8 mouse cellular contexts compared by ENCODE assay signal in genomic region chr15:79604990-79605665, GRCm38 (mm10). TPM values are rescaled to one million over a fixed set of nuclear protein-coding genes. Genes with fewer than 3 reads are reported as not detected.
DNase-seq lines count a peak whose midpoint lies in the region; ATAC-seq and TF ChIP-seq lines count a peak whose summit lies in the region.

Gene Dmc1, minus strand, starts transcription at chr15:79605109.

- 0 out of 2 replicates have a peak, but pooled peaks cover 7% of the 10 kb centered on the region for H3K27me3 ChIP-seq in limb, embryonic 15.5 days
- H3K27me3 ChIP-seq in midbrain, embryonic 15.5 days (replicated peaks): peaks cover 5% of the 10 kb centered on the region
- H3K27me3 ChIP-seq in thymus, adult 2 months (ENCODE audit: control insufficient read depth, insufficient read depth, low read length): no peaks in the 10 kb centered on the region; the same call in 1 of the 2 replicates

- no peak for TF ChIP-seq POLR2A in thymus, adult 2 months (IDR thresholded peaks at IDR 0.05; ENCODE audit: control insufficient read depth, extremely low read depth, insufficient read depth, low read length, poor library complexity)

- H3K4me2 ChIP-seq in limb, embryonic 15.5 days: peak within 1 kb of the TSS; percentile 49
- H3K4me2 ChIP-seq in midbrain, embryonic 15.5 days: peak within 1 kb of the TSS; percentile 43

- H3K4me1 ChIP-seq in limb, embryonic 15.5 days: peaks cover 11% of the 10 kb centered on the region; the same call in 1 of the 2 replicates
- 0 out of 2 replicates have a peak, but pooled peaks cover 6% of the 10 kb centered on the region for H3K4me1 ChIP-seq in midbrain, embryonic 15.5 days
- H3K4me1 ChIP-seq in thymus, adult 2 months (replicated peaks; ENCODE audit: control insufficient read depth, insufficient read depth, low read length): peaks cover 11% of the 10 kb centered on the region

- WGBS in limb, embryonic 15.5 days: 9% methylated on average over 37 of the region's 37 CpGs
- WGBS in midbrain, embryonic 15.5 days: 12% methylated on average over 37 of the region's 37 CpGs
- WGBS in thymus, adult 2 months: 20% methylated on average over 37 of the region's 37 CpGs

- no peak for TF ChIP-seq CTCF in thymus, adult 2 months (IDR thresholded peaks at IDR 0.05; ENCODE audit: borderline replicate concordance, control insufficient read depth, extremely low read depth, insufficient read depth, low read length, poor library complexity)

- H3K9ac ChIP-seq in limb, embryonic 15.5 days: peak within 1 kb of the TSS; percentile 7; the same call in 1 of the 2 replicates
- no peak within 1 kb of the TSS for H3K9ac ChIP-seq in midbrain, embryonic 15.5 days

- H3K36me3 ChIP-seq in limb, embryonic 15.5 days: no peaks in the 10 kb centered on the region
- H3K36me3 ChIP-seq in midbrain, embryonic 15.5 days (replicated peaks): no peaks in the 10 kb centered on the region
- H3K36me3 ChIP-seq in thymus, adult 2 months (ENCODE audit: control insufficient read depth, insufficient read depth, low read length): no peaks in the 10 kb centered on the region

- peak within 1 kb of the TSS; percentile 41 for H3K4me3 ChIP-seq in limb, embryonic 15.5 days
- H3K4me3 ChIP-seq in midbrain, embryonic 15.5 days: peak within 1 kb of the TSS; percentile 28
- peak within 1 kb of the TSS; percentile 27 for H3K4me3 ChIP-seq in thymus, adult 2 months (ENCODE audit: control insufficient read depth, insufficient read depth, low read length)

- H3K9me3 ChIP-seq in limb, embryonic 15.5 days: no peaks in the 10 kb centered on the region
- no peaks in the 10 kb centered on the region for H3K9me3 ChIP-seq in midbrain, embryonic 15.5 days

- peak; percentile 67 for ATAC-seq in erythroblast, adult 5-6 weeks (replicated peaks; ENCODE audit: low FRiP score, poor library complexity, severe bottlenecking)
- peak; percentile 22 to 62; a peak in 3 of 4 replicates for ATAC-seq in hematopoietic stem cell, adult 5-6 weeks (replicated peaks in 1 of 2; ENCODE audit: insufficient read depth in 1 of 2, low FRiP score in 2 of 2, low TSS enrichment in 1 of 2, low read depth in 1 of 2, poor library complexity in 2 of 2, severe bottlenecking in 2 of 2)
- ATAC-seq in limb, embryonic 15.5 days (ENCODE audit: insufficient number of reproducible peaks, low FRiP score, low TSS enrichment, low read depth): no peak
- ATAC-seq in midbrain, embryonic 15.5 days (replicated peaks): no peak

- peak; percentile 53 to 79 for DNase-seq in spleen, postnatal 4 days (ENCODE audit: low spot score in 2 of 2)
- DNase-seq in spleen, adult 12 weeks (ENCODE audit: low spot score): no peak
- peak; percentile 39 for DNase-seq in thymus, adult 2 months
- no peak for DNase-seq in cerebellum, adult 9-11 months

- no peak within 1 kb of the TSS for H3K27ac ChIP-seq in limb, embryonic 15.5 days
- no peak within 1 kb of the TSS for H3K27ac ChIP-seq in midbrain, embryonic 15.5 days
- no peak within 1 kb of the TSS for H3K27ac ChIP-seq in thymus, adult 2 months (ENCODE audit: control insufficient read depth, insufficient read depth, low read length)

RNA-seq across cellular contexts. Expression of gene Dmc1, which starts in this region (rescaled TPM):
- 0.42 and 6.7 TPM in 2 replicates for total RNA-seq in erythroblast, adult 5-6 weeks (2015; ENCODE audit: low replicate concordance)
- total RNA-seq in erythroblast, adult 5-6 weeks (2017; ENCODE audit: low replicate concordance): 2.0 TPM in 2 replicates
- 2.4 and 2.8 TPM in 2 replicates for total RNA-seq in hematopoietic stem cell, adult 5-6 weeks (2017)
- polyA plus RNA-seq in limb, embryonic 15.5 days (2015; fragmentation: Nextera tagmentation; extraction: Ambion mirVana): 2.6 and 2.8 TPM in 2 replicates
- polyA plus RNA-seq in midbrain, embryonic 15.5 days (2015; fragmentation: Nextera tagmentation; extraction: Ambion mirVana): 0.56 and 0.98 TPM in 2 replicates
- 0.74 and 1.1 TPM in 2 replicates for polyA plus RNA-seq in thymus, adult 2 months (2012; rRNA removed)

Comparison
In these comparisons a context has a peak if more than half of its experiments do, and no peak if none do; other contexts are left out.
1. DNase-seq: peak in spleen, postnatal 4 days (2 of 2) and thymus, adult 2 months (single experiment); none in spleen, adult 12 weeks (single experiment) and cerebellum, adult 9-11 months (single experiment).
2. ATAC-seq: peak in erythroblast, adult 5-6 weeks (single experiment) and hematopoietic stem cell, adult 5-6 weeks (2 of 2); none in limb, embryonic 15.5 days (single experiment) and midbrain, embryonic 15.5 days (single experiment).
3. Peak in every context shown above with its lines, with median percentiles within 50 percentile points of each other: H3K4me3 ChIP-seq.